Mouse (Mus musculus): ENCODE data around the gene Rtp2.

DNA sequence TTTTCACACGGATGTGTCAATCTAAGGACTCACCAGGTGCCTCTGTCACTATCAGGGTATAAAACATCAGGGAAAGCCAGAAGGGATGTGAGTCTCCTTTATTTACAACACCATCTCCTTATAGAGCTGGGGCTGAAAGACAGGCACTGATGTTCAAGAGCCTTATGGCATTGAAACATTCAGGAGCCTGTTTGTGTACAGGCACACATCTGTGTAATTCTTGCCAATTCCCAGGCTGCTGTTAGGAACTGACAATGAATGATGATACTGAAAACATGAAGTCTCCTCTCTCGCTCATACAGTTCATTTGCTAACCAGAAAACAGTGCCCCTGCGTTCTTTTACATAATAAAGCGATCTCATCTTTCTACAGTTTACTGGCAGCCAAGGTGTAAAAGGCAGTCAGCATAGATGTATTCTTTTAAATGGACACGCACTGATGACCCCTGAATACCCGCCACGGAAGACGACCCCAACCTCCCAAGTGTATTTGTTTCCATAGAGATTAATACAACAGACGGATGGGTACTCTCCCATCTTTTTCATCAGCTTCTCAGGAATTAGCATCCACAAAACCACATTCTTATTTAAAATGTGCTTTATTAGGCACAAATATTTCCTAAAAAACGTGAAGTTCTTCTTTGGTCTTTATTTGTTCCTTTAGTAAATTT, 44.1 kb downstream of the Rtp2 start:
- TF ChIP-seq CTCF (IDR thresholded peaks at IDR 0.05; ENCODE audit: extremely low read depth, insufficient read depth, insufficient read length, insufficient replicate concordance) (no peak), POLR2A (IDR thresholded peaks at IDR 0.05; ENCODE audit: low read depth, low read length) (no peak)

Measured in spleen, adult 2 months (tissue).